Mouse (Mus musculus) G1E-ER4 (cell line): Measurements from ENCODE around the gene Rest. TPM values are rescaled to one million over a fixed set of nuclear protein-coding genes. Genes with fewer than 3 reads are reported as not detected.

Experiments used
- GATA1 ChIP-seq: IDR thresholded peaks from one replicate; pipeline ENCODE4 v1.8.0; 2012; ENCODE audit warnings: low read length, inconsistent platforms
- polyA plus RNA-seq: library from polyadenylated mRNA; stranded (reverse); fragments of >175 nt; gene quantifications from 2 replicates; pipeline ENCODE4 v1.2.3, GENCODE M21; 2012

Rest gene
- polyA plus RNA-seq, 1 experiment: 6.6 TPM

DNA sequence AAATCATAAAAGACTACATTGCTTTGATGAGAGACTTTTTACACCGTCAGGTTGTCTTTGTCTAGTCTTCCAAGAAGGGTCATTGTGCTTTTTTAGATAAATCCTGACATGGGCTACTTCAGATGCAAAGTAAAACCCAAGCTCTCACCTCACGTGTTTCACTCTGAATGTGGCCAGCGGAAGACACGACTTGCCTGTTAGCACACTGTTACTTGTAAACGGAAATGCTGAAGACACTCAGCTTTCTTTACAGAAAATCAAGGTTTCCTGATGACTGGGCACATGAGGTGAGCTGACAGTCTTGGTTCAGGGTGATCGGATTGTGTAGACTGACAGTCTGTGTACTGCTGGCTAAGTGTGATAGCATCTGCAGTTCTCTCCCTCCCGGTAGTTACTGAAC lies 20.4 kb downstream of the Rest start:
- TF ChIP-seq GATA1: no peak

DNA sequence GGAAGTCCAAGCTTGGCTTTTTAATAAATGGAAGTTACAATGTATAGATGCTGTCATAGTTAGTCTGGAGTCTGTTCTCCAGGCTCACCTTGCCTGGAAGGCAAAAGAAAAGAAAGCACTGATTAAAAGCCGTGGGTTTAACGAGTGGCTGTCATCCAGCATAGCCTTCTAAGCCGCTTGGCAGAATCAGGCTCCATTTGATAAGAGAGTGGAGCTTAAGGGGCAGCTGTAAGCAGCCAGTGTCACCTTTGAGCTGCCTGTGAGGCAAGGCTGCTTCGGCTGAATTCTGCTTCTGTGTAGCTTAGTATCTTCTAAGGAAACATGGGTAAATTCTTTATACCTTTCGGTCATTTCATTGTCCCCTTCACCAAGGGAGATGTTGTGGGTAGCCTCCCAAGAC lies 21.6 kb downstream of the Rest start:
- no peak for TF ChIP-seq GATA1

GRCm38 (mm10) chr5:77287901-77288300 lies 22.6 kb downstream of the Rest start:
- no peak for TF ChIP-seq GATA1

DNA sequence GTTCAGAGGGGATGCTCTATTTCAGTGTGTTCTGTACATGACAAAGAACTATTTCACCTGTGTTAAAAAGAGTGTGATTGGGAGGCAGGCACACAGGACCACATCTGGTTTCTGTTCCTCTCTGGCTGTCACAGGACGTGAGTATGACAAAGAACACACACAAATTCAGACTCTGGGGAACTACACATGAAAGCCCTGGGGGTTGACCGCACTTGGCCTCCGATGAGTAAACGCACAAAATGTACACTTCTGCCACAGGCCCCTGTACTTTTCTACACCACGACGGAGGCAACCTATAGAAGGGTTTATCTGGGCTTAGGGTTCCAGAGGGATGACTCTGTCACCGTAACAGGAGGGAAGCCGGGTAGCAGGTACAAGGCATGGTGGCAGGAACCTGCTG lies 24.4 kb downstream of the Rest start:
- no peak for TF ChIP-seq GATA1

DNA sequence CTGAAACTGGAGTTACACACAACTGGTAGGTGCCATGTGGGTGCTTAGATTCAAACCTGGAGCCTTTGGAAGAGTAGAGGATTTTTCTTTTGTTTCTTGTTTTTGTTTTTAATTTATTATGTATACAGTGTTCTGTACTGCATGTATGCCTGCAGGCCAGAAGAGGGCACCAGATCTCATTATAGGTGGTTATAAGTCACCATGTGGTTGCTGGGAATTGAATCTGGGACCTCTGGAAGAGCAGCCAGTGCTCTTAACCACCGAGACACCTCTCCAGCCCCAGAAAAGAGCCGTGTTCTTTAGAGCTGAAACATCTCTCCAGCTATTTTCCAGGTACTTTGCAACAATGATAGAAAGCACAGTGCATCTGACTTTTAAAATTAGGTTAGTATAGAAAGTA lies 25.3 kb downstream of the Rest start:
- no peak for TF ChIP-seq GATA1

GRCm38 (mm10) chr5:77292803-77293522 lies 27.7 kb downstream of the Rest start:
- TF ChIP-seq GATA1: no peak

DNA sequence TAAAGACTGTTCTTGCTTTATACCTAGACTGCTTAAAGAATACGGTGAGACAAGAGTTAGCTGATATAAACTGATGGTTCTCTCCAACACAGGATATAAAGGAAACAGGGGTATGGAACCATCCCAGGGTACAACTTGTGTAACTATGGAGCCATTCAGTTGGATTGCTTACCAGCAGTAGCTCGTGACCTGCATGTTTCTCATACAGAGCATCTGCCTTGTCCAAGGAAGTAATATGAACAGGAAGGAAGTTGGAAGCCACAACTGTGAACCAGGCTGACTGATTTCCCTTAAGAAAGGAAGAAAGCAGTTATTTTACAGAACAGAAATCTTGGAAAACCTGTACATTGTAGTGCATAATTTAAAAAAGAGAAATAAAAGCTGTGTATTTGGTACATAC lies 34.2 kb downstream of the Rest start:
- TF ChIP-seq GATA1: no peak

DNA sequence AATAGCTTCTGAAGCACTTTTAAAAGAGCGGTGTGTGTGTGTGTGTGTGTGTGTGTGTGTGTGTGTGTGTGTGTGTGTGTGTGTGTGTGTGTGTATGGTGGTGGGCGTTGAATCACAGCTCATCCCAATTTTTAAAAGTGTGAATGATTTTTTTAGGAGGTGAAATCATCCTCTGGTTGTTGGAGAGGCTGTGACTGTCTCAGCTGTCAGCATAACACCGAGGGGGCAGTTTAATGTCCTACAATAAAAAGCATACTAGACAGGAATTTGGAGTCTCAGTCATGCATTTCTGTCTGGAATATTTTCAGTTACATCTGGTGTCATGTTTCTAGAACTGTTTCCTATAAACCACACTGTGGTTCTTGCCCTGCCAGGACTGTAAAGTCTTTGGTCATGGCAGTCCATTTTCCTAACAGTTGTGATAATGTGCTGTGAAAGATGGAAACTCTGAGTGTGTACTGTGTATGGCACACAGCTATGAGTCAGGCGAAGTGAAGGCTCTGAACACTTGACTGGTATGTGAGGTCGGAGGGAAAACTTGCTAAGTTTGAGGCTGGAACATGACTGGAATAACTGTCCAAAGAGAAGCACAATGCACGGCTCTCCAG lies 36.1 kb downstream of the Rest start:
- no peak for TF ChIP-seq GATA1

- TF ChIP-seq GATA1: no peak
Measured at GRCm38 (mm10) chr5:77307821-77308553, 42.7 kb downstream of the Rest start.

GRCm38 (mm10) chr5:77309051-77309906 lies 44.0 kb downstream of the Rest start:
- TF ChIP-seq GATA1: no peak

DNA sequence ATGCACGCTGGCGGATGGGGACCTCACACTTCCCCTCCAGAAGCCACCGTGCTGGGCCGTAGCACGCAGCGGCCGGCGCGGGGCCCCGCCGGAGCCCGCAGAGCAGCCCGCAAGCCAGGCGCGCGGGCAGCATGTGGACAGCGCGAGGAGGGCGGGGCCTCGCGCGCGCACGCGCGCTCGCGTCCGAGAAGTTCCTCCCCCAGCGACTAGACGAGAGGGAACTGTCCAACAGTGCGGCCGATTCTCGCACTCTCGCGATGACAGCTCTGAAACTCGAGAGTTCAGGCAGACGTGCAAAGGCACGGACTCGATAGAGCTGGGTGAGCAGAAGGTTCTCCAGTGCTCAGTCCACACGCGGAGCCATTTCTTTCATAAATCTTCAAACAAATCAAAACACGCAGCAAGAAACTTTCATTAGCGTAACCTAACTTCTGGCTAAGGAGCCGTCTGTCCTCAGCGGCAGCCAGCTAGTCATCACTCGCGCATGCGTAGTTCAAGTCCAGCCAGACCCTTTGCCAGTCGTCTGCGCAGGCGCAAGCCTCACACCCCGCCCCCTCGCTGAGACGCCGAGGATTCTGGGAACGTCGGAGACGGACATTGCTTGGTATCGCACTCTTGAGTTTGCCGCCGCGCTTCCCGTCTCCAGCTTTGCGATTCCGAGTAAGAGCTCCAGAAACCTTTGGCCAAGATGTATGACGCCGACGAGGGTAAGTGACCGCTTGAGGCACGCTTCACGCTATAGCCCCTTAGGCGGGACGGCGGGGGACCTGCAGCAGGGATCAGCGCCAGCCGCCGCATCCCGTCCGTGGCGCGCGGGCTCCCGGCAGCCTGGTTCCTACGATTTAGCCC lies 44.9 kb downstream of the Rest start, which contains the start of the genes Noa1 and Polr2b:
Gene Noa1, minus strand, starts transcription at position 161 of the 849 bp plus-strand sequence.
Gene Polr2b, plus strand, starts transcription at position 224 of the 849 bp plus-strand sequence.
- TF ChIP-seq GATA1: no peak

GRCm38 (mm10) chr5:77314206-77314605 lies 48.9 kb downstream of the Rest start:
- no peak for TF ChIP-seq GATA1

DNA sequence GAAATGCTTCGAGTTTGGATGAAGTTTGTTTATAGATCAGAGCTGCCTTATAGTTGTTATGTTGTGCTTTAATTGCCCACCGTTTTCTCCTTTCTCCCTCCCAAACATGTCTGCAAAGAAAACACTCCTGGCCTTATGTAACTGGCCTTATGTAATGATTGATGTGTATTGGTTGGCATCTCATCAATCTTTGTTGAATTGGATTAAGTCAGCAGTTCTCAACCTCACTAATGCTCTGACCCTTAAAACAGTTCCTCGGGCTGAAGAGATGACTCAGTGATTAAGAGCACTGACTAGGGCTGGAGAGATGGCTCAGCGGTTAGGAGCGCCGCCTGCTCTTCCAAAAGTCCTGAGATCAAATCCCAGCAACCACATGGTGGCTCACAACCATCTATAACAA lies 49.7 kb downstream of the Rest start:
- TF ChIP-seq GATA1: no peak

- TF ChIP-seq GATA1: no peak
Measured at GRCm38 (mm10) chr5:77324936-77325335, 59.6 kb downstream of the Rest start.

GRCm38 (mm10) chr5:77330154-77330553 lies 64.9 kb downstream of the Rest start:
- no peak for TF ChIP-seq GATA1

Other genes with a start within 250 kb of the Rest start
- gene Thegl, start 249.5 kb upstream of the Rest start, polyA plus RNA-seq: not detected in 2 replicates
- gene Hopx, start 150.4 kb upstream of the Rest start, polyA plus RNA-seq: not detected in 2 replicates
- not detected in 2 replicates for gene Spink2, start 54.0 kb upstream of the Rest start, polyA plus RNA-seq
- gene Noa1, start 44.6 kb downstream of the Rest start, polyA plus RNA-seq: 48.0 and 48.5 TPM in 2 replicates
- 2.0 and 3.3 TPM in 2 replicates for gene Polr2b, start 44.7 kb downstream of the Rest start, polyA plus RNA-seq
- gene Igfbp7, start 142.6 kb downstream of the Rest start, polyA plus RNA-seq: not detected in 2 replicates